Mouse (Mus musculus) T-helper 2 cell (primary cell): ENCODE data around the gene Ptpdc1.

Source experiments
- in situ Hi-C: fragments of 300-600 bp; cut with MboI, MseI; formaldehyde crosslinking; loops from one replicate; pipeline ENCODE4 v1.15.1; 2025; ENCODE audit warnings: high pct_unique_total_duplicates

Gene Ptpdc1

DNA sequence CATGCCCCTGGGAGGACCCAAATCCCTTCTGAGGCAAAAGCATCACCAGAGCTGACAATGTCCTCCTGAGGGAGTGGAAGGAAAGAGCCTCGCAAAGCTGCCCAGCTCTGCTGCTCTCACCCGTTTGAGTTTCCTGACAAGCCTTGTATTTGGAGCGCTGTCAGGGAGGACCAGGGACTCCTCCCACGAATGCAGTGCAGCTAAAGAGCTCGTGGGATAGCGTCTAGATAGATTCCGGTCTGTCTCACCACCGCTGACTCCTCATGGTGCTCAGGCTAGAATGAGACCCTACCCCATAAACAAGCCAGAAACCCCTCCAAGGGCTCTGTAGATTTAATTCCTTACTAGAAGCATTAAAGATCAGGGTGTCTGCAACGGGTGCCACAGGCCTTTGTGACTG is 32.3 kb upstream of the Ptpdc1 start:
- in situ Hi-C loops, result loop anchor here (25.0 kb wide), 1 partner anchor 355 kb away; no protein-coding TSS in a partner anchor

DNA sequence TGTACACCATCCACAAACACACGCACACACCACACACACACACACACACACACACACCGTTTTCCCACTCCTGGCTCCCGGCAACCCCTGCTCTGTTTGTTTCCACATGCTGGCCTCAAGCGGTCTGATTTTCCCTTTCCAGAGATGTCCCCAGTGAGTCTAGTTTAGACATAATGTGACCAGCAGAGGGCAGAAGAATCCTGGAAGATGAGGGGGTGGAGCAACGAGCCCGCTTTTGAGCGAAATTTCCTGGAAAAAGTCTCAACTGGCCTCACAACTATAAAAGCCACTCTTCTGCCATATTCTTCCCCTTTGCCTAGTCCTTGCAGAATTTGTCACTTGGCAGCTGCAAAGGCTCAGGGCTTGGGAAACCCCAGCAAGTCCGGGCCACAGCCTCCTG is 30.2 kb upstream of the Ptpdc1 start:
- in situ Hi-C loops, result loop anchor here (25.0 kb wide), 1 partner anchor 357 kb away; no protein-coding TSS in a partner anchor

DNA sequence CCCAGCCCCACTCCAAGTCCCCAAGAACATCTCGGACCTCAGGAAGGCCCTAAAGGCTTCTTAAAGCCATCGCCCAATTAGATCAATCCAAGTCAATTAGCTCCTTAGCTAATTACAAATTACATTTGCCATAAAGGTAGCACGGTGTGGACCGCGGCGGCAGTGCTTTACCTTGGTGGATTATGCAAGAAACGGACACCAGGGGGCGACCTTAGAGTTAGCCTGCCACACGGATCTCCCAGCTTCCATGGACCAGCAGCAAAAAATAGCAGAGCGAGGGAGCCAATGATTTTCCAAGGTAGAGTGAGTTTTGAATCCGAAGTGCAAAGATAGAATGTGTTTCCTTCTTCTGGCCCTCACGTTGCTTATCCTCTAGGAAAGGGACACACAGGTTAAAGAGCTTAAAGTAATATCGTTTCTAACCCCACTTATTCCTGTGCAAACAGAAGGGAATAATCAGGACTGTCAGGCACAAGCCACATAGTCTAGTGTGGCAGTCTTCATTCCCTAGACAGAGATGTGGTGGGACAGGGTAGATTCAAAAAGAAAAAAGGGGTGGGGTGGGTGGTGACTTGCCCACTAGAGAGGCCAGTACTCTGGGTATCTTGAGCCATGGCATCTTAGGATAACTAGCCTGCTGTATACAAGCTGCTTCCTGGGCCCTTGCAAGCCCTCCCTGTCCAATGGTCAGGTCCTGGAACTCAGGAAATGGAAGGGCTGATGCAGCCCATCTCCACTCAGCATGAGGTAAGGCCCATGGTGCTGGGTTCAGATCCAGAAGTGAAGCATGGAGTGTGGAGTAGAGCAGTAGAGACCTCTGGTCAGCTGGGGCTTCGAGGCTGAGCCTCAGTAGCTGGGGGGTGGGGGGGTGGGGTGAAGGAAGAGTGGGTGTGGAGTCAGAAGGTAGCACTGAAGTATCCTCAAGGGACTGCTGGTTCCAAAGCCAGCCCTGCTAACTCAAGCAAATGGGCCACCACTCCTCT is 28.6 kb upstream of the Ptpdc1 start:
- in situ Hi-C loops, result loop anchor here (5.0 to 25.0 kb wide), 2 partner anchors 73 to 358 kb away; no protein-coding TSS in a partner anchor

DNA sequence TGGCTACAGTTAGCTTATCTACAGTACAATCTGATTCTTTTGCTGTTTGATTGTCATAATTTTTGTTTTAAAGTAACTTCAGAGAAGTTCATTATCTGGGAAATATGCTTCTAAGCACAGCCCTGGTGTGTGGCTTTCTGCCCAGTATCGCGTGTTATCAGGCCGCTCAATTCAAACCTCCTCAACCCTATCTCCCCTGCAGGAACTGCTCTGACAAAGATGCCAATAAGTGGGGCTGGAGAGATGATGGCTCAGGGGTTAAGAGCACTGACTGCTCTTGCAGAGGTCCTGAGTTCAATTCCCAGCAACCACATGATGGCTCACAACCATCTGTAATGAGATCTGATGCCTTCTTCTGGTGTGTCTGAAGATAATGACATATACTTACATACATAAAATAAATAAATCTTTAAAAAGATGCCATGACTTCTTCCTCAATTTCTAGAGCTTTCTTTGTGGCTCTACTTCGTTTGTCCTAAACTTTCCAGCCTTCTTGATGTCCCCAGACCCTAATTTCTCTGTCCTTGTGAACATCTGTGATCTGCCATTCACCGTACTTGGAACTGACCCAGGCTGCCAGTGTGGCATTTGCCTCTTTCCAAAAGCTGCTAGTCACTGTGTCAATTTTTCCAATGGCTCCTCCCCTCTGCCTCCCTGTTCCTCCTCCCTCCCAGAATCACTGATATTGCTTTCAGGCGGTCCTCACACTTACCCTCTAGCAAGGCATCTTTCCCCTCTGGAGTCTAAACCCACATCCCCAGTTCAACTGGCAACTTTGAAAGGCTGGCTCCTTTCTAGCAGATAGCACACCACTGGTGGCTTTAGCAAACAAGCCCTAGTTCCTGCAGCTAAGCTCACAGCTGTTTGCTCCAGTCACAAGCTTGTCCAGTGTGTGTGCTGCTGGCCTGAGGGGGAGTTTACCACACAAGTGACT is 25.9 kb upstream of the Ptpdc1 start:
- in situ Hi-C loops, result loop anchor here (5.0 to 25.0 kb wide), 2 partner anchors 76 to 361 kb away; no protein-coding TSS in a partner anchor

DNA sequence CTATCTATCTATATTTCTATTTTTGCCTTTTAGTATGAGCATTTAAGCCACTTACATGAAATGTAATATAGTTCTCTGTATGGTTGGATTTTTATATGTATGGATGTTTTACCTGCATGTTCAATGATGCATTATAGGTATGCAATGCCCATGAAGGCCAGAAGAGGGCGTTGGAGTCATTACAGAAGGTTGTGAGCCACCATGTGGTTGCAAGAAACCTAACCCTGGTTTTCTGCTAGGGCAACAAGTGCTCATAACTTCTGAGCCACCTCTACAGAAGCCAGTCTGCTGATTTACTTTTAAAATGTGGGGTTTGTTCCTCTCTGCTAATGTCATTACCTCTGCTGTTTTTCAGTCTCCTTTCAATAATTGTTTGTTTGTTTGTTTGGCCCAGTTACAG is 25.2 kb upstream of the Ptpdc1 start:
- in situ Hi-C loops, result loop anchor here (5.0 to 25.0 kb wide), 2 partner anchors 77 to 362 kb away; no protein-coding TSS in a partner anchor

DNA sequence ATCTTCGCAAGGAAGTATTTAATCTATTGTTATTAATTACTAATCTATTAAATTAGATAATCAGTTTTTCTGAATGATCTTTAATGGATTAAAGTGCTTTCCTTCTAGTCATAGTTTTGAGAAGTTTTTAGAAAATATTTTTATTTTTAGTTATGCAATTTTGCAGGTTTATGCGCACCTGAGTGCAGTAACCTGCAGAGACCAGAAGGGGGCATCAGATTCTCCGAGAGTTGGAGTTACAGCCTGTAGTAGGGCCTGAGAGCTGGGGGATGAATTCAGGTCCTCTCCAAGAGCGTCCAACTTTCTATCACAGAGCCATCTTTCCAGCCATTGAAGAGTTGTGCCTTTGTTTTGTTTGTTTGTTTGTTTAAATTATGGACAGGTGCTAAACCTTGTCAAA is 21.2 kb upstream of the Ptpdc1 start:
- in situ Hi-C loops, result no loop called here

DNA sequence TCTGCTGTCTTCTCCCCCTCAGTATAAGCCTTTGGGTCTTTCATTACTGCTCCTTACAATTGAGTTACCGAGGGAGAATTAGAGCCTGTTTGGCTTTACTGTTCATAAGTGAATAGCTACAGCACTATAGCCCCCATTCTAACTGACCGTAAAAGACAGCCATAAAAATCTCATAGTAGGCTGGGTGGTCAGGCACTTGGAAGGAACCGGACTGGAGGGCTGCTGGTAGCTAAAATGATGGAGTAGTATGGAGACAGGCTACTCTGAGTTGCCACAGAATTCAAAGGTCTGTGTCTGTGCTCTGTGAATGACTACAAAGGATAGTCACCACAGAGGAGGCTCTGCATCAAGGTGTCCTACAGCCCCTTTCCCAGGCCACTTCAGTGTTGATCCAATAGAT is 18.5 kb upstream of the Ptpdc1 start:
- in situ Hi-C loops, result no loop called here

DNA sequence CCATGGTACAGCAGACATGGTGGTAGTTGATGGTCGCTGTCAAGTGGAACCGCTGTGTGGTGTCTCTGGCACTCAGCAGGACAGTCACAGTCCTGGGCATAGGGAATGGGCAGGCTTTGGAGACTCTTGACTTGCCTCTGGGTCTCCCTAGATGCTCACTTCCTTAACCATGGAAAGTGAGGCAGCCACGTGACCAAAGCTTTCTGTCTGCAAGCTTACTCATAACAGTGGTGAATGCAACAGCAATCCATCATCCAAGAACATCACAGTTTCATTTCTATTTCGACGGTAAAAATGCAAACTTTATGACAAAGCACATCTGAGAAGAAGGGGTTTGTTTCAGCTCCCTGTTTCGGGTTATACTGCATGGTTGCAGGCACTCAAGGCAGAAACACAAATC is 17.6 kb upstream of the Ptpdc1 start:
- in situ Hi-C loops, result no loop called here

DNA sequence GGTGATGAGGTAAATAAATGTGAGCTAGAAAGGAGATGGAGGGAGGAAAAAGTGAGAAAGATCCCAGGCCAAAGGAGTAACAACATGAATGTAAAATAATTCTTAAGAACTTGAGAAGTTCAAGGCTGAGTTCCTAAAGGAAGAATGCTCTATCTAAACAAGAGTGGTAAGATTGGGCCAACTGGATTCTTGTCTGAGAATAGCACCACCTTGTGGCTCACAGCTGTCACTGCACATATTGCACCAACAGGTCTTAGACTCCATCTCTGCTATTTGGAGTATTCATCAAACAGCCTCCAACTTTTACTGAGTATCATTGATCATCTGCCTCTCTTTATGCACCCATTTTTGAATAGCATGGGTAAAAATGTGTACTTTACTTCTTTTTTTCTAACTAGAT is 14.1 kb upstream of the Ptpdc1 start:
- in situ Hi-C loops, result loop anchor here (5.0 kb wide), 1 partner anchor 117 kb away; no protein-coding TSS in a partner anchor

DNA sequence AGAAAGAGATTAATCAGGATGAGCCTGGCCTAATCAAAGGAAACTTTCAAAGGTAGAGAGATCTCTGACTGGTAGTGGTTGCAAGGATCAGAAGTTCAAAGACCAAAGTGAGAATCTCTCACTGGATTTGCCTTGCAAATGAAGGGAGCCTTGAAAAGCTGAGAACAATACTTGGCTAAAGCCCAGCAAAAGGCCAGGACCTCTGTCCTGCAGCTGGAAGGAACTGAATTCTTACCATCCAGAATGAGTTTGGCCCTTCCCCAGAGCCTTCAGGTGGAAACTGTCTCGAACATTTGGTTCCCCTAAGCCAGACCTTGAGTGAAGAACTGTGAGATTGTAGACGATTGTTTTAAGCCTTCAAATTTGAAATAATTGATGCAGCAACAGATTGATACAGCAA is 12.2 kb upstream of the Ptpdc1 start:
- in situ Hi-C loops, result loop anchor here (5.0 kb wide), 1 partner anchor 115 kb away; no protein-coding TSS in a partner anchor

DNA sequence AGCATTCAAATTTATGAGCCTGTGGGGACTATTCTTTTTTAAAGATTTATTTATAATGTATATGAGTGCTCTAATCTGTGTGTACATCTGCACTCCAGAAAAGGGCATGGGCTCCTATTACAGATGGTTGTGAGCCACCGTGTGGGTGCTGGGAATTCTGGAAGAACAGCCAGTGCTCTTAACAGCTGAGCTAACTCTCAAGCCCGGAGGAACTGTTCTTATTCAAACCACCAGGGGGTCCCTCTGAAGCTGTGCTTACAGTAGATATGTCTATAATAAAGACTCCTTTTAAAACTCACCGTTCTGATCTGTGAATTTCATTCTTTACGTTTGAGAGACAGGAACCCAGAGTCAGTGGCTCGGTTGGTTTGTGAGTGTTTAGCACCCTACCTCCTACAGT is 6.2 kb upstream of the Ptpdc1 start:
- in situ Hi-C loops, result no loop called here

DNA sequence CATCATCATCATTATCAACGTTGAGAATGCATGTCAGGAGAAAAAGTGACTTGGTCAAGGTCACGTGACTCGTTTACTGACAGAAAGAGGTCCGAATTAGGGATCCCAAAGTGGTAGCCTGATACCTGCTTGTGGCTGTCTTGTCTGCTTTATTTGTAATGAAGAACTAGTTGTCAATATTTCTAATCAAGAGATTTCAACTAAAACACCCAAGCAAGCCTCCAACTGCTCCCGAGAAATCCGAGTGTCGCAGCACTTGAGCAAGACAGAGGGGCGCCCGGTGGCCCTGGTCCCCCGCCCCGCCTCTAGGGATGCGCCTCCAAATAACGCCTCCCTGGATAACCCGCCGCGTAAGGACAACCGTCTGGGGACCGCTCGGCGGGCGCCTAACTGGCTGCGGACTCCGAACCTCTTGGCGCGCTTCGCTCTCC is 481 bp downstream of the Ptpdc1 start:
- in situ Hi-C loops, result loop anchor here (25.0 kb wide), 1 partner anchor 363 kb away; the partner anchor contains the start of gene Id4

DNA sequence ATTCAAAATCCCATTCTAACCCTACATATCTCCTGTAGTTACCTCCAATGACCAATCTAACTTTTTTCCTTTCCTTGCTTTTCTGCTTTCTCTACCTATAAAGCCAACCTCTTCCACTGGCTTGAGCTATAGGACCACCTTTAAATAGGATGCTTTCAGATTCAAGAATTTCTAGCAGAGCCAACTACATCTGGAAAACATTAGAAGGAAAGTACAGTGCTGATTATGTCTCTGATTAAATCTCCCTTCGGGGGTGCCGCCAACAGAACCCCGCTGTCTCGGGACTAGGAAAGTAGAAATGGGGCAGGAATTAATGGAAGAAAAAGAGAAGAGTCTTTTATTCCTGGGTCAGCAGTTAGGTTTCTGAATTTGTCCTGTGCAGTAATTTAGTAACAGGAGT is 6.6 kb downstream of the Ptpdc1 start:
- in situ Hi-C loops, result loop anchor here (25.0 kb wide), 1 partner anchor 357 kb away; the partner anchor contains the start of gene Id4

DNA sequence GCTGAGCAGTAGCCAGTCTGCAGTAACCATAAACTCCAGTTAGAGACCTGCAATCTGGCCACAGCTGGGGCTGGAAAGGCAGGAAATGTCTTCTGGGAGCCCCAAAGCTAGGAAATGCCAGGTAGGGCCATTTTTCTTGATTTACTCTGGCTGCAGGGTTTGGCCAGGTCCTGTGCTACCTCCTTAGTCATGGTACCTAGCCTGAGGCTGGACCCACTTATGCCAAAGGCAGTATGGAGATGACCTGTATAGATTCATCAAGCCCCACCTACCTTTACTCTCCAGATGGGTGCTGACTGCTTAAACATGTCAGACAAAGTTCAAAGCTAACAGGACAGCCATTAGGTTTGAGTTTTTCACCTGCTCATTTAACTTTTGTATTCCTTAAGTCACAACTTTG is 7.7 kb downstream of the Ptpdc1 start:
- in situ Hi-C loops, result loop anchor here (25.0 kb wide), 1 partner anchor 355 kb away; the partner anchor contains the start of gene Id4

DNA sequence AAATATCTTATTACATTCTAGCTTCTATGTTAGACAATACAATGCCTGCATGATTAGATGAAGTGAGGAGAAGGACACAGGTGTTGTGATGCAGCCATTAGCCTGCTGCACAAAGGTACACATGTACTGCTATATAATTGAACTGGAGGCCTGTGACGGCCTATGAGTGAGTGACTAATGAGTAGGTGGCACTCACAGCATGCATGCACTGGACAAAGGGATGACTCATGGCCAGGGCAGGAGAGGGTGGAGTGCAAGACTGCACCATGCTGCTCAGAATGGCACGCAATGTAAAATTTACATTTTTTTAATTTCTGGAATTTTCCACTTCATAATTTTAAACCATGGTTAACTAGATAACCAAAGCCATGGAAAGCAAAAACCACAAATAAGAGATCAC is 10.9 kb downstream of the Ptpdc1 start:
- in situ Hi-C loops, result loop anchor here (25.0 kb wide), 1 partner anchor 352 kb away; the partner anchor contains the start of gene Id4

DNA sequence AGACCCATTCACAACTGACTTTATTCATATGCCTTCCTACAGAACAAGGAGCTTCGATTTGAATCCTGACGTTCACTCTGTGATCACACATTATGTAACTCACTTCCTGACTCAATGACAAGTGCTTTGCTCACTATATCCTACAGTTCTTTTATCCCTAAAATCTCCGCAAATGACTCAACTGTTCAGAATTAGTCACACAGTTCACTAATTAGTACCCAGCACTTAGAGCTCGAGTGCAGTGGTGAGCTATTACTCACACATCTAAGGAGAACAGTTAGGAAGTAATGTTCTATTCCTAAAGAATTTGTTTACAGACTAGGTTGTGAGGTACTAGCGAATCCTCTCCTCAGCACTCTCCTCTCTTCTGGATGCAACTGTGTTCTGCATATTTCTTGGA is 16.4 kb downstream of the Ptpdc1 start:
- in situ Hi-C loops, result loop anchor here (25.0 kb wide), 1 partner anchor 347 kb away; the partner anchor contains the start of gene Id4

DNA sequence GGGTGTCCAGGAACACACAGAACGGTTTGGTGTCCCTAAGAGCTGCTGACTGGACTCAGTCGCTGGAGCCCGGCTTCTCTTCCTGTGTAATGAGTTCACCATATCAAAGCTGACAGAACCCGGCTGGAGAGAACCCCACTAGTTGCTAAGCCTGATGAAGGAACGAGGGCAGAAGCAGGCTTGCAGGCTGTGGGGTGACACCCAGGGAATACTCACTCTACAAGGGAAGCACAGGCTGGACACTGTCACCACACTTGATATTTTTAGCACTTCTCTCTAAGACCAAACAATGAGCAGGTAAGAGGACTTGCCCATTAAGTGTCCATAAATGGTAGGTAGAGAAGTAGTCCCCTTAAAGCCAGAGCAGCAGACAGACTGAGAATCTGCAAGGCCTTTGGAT is 20.9 kb downstream of the Ptpdc1 start:
- in situ Hi-C loops, result loop anchor here (25.0 kb wide), 1 partner anchor 342 kb away; the partner anchor contains the start of gene Id4

DNA sequence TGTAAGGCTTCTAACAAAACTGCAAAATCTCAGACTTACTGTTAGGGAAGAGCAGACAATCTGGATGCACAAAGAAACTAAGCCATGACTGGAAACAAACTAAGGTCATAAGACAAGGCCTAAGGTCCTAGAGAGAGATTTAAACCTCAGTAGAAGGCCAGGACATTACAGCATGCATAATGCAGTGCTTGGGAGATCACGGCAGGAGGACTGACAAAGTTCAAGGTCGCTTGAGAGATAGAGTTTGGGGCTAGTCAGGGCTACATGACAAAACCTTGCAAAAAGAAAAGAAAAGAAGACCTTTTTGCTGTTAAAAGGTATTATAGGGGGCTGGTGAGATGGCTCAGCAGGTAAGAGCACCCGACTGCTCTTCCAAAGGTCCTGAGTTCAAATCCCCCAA is 22.2 kb downstream of the Ptpdc1 start:
- in situ Hi-C loops, result loop anchor here (25.0 kb wide), 1 partner anchor 341 kb away; the partner anchor contains the start of gene Id4

DNA sequence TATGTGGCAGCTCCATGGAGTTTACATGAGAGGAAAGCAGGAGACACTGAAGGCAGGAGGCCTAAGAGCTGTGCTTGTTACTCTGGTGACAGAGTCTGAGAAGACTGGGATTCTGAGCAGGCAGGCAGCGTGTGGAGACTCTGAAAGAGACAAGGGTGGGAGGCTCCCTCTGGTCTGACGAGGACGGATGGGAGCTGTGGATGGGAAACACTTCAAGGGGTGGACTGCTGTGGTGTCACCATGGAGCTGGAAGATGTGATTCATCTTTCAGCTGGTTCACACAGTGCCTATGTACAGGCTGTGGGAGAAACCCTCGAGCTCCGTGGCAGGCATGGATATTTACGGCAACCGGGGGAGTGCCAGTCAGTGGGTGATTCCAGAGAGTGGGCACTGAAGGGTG is 30.9 kb downstream of the Ptpdc1 start:
- in situ Hi-C loops, result no loop called here

DNA sequence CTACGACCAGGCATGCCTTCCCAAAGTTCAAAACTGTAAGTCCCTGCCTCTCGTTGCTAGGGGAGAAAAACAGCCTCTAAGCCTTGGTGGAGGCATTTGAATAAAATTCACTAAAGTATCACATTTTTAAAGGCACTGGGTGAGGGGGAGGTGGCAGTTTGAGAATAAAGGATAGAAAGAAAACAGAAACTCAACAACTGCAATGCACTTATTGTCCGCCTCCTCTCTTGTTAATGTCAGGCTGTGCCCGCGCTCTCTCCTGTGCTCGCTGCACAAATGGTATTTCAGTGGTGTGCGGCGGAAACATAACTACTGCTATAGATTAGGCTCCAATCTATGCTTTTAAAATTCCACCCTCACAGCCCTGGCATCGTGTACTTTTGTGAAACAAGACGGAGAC is 31.4 kb downstream of the Ptpdc1 start:
- in situ Hi-C loops, result no loop called here

DNA sequence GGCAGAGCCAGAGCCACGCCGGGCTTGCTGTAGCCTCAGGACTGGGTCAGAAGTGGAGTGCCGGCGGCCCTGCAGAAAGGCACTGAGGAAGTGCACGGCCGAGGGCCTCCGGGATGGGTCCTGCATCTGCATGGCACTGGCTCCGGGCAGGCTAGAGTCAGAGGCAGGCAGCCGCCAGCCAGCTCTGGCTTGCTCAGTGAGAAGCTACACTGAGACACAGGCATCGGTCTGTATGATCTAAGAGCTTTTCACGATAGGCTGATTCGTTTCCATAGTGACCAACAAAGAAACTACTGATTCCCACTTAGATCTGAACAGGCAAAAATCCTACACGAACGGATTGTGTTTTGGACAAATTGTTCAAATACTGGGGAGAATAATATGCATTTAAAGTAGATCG is 32.3 kb downstream of the Ptpdc1 start:
- in situ Hi-C loops, result no loop called here
